Mouse (Mus musculus): ENCODE data around the gene Tubg1. TPM values are rescaled to one million over a fixed set of nuclear protein-coding genes. Genes with fewer than 3 reads are reported as not detected.
A peak's percentile ranks its signal among the peaks of the same experiment; 100 is the strongest.

Gene Tubg1
- polyA plus RNA-seq (2014; fragmentation: Nextera tagmentation; extraction: Ambion mirVana), result 126 and 132 TPM in 2 replicates

- no peaks in the 10 kb centered on the region for H3K27me3 ChIP-seq (ENCODE audit: control insufficient read depth, insufficient read depth, low read length)
- peak within 1 kb of the TSS; percentile 91 for H3K9ac ChIP-seq (ENCODE audit: low read length)
- H3K36me3 ChIP-seq (ENCODE audit: control insufficient read depth, insufficient read depth, low read length), result peaks cover 3% of the 10 kb centered on the region
- under 1% methylated on average over 61 of the region's 61 CpGs for WGBS
- no peaks in the 10 kb centered on the region for H3K9me3 ChIP-seq (ENCODE audit: control insufficient read depth, low read length)
- peak; percentile 93 for ATAC-seq (replicated peaks; ENCODE audit: low FRiP score)
- peak within 1 kb of the TSS; percentile 89 for H3K4me3 ChIP-seq (ENCODE audit: low read depth, low read length)
- DNase-seq (ENCODE audit: low spot score), result peak; percentile 100
- peaks cover 15% of the 10 kb centered on the region; the same call in 1 of the 2 replicates for H3K4me1 ChIP-seq (replicated peaks; ENCODE audit: control insufficient read depth, insufficient read depth, low read length)
- H3K4me2 ChIP-seq (ENCODE audit: low read depth, low read length, severe bottlenecking), result peak within 1 kb of the TSS; percentile 95
- peak within 1 kb of the TSS; percentile 80 for H3K27ac ChIP-seq (ENCODE audit: low read depth, low read length)
Measured at GRCm38 (mm10) chr11:101119761-101120544, at the start of gene Tubg1, which contains the start of gene Retreg3. TSS of gene Tubg1 (plus strand) at chr11:101119938. TSS of gene Retreg3 (minus strand) at chr11:101119893.

GRCm38 (mm10) chr11:101070189-101070527, 49.6 kb upstream of the Tubg1 start:
- WGBS, result under 1% methylated on average over 36 of the region's 36 CpGs
- Histone ChIP-seq H3K27me3 (ENCODE audit: control insufficient read depth, insufficient read depth, low read length) (peaks cover 9% of the 10 kb centered on the region), H3K4me1 (replicated peaks; ENCODE audit: control insufficient read depth, insufficient read depth, low read length) (0 out of 2 replicates have a peak, but pooled peaks cover 3% of the 10 kb centered on the region), H3K36me3 (ENCODE audit: control insufficient read depth, insufficient read depth, low read length) (no peaks in the 10 kb centered on the region), H3K27ac (ENCODE audit: low read depth, low read length) (no peak overlapping the region), H3K9ac (ENCODE audit: low read length) (peak overlapping the region; percentile 80), H3K4me2 (ENCODE audit: low read depth, low read length, severe bottlenecking) (peak overlapping the region; percentile 98), H3K4me3 (ENCODE audit: low read depth, low read length) (peak overlapping the region; percentile 76), H3K9me3 (ENCODE audit: control insufficient read depth, low read length) (no peaks in the 10 kb centered on the region)
- DNase-seq (ENCODE audit: low spot score) (no peak), ATAC-seq (replicated peaks; ENCODE audit: low FRiP score) (peak; percentile 57)

- Histone ChIP-seq H3K4me3 (ENCODE audit: low read depth, low read length) (peak overlapping the region; percentile 76; the same call in 1 of the 2 replicates), H3K27ac (ENCODE audit: low read depth, low read length) (no peak overlapping the region), H3K9me3 (ENCODE audit: control insufficient read depth, low read length) (no peaks in the 10 kb centered on the region), H3K4me2 (ENCODE audit: low read depth, low read length, severe bottlenecking) (peak overlapping the region; percentile 98), H3K27me3 (ENCODE audit: control insufficient read depth, insufficient read depth, low read length) (peaks cover 9% of the 10 kb centered on the region), H3K9ac (ENCODE audit: low read length) (peak overlapping the region; percentile 8; the same call in 1 of the 2 replicates), H3K36me3 (ENCODE audit: control insufficient read depth, insufficient read depth, low read length) (no peaks in the 10 kb centered on the region), H3K4me1 (replicated peaks; ENCODE audit: control insufficient read depth, insufficient read depth, low read length) (0 out of 2 replicates have a peak, but pooled peaks cover 3% of the 10 kb centered on the region)
- no peak for DNase-seq (ENCODE audit: low spot score)
- WGBS, result 64% methylated on average over 6 of the region's 6 CpGs
- no peak for ATAC-seq (replicated peaks; ENCODE audit: low FRiP score)
Measured at GRCm38 (mm10) chr11:101070987-101071386, 48.8 kb upstream of the Tubg1 start.

- ATAC-seq (replicated peaks; ENCODE audit: low FRiP score) (no peak), DNase-seq (ENCODE audit: low spot score) (no peak)
- 70% methylated on average over 14 of the region's 14 CpGs for WGBS
- H3K4me2 ChIP-seq (ENCODE audit: low read depth, low read length, severe bottlenecking), result no peak overlapping the region
- H3K9ac ChIP-seq (ENCODE audit: low read length), result no peak overlapping the region
- peaks cover 9% of the 10 kb centered on the region for H3K27me3 ChIP-seq (ENCODE audit: control insufficient read depth, insufficient read depth, low read length)
- no peak overlapping the region for H3K27ac ChIP-seq (ENCODE audit: low read depth, low read length)
- H3K36me3 ChIP-seq (ENCODE audit: control insufficient read depth, insufficient read depth, low read length), result no peaks in the 10 kb centered on the region
- H3K4me3 ChIP-seq (ENCODE audit: low read depth, low read length), result no peak overlapping the region
- H3K4me1 ChIP-seq (replicated peaks; ENCODE audit: control insufficient read depth, insufficient read depth, low read length), result 0 out of 2 replicates have a peak, but pooled peaks cover 3% of the 10 kb centered on the region
- H3K9me3 ChIP-seq (ENCODE audit: control insufficient read depth, low read length), result no peaks in the 10 kb centered on the region
Measured at GRCm38 (mm10) chr11:101071810-101072428, 47.8 kb upstream of the Tubg1 start.

GRCm38 (mm10) chr11:101078121-101078520, 41.6 kb upstream of the Tubg1 start, which contains the start of gene Hsd17b1:
TSS of gene Hsd17b1 (plus strand) at chr11:101078411.
- Histone ChIP-seq H3K9me3 (ENCODE audit: control insufficient read depth, low read length) (no peaks in the 10 kb centered on the region), H3K36me3 (ENCODE audit: control insufficient read depth, insufficient read depth, low read length) (no peaks in the 10 kb centered on the region), H3K4me1 (replicated peaks; ENCODE audit: control insufficient read depth, insufficient read depth, low read length) (peaks cover 6% of the 10 kb centered on the region; the same call in 1 of the 2 replicates), H3K27me3 (ENCODE audit: control insufficient read depth, insufficient read depth, low read length) (peaks cover 42% of the 10 kb centered on the region), H3K27ac (ENCODE audit: low read depth, low read length) (no peak within 1 kb of the TSS), H3K4me2 (ENCODE audit: low read depth, low read length, severe bottlenecking) (no peak within 1 kb of the TSS), H3K4me3 (ENCODE audit: low read depth, low read length) (no peak within 1 kb of the TSS), H3K9ac (ENCODE audit: low read length) (no peak within 1 kb of the TSS)
- WGBS, result 68% methylated on average over 9 of the region's 9 CpGs
- ATAC-seq (replicated peaks; ENCODE audit: low FRiP score) (no peak), DNase-seq (ENCODE audit: low spot score) (no peak)

GRCm38 (mm10) chr11:101079746-101080145, 40.0 kb upstream of the Tubg1 start:
- H3K4me3 ChIP-seq (ENCODE audit: low read depth, low read length), result no peak overlapping the region
- no peaks in the 10 kb centered on the region for H3K9me3 ChIP-seq (ENCODE audit: control insufficient read depth, low read length)
- no peaks in the 10 kb centered on the region for H3K36me3 ChIP-seq (ENCODE audit: control insufficient read depth, insufficient read depth, low read length)
- H3K4me2 ChIP-seq (ENCODE audit: low read depth, low read length, severe bottlenecking), result no peak overlapping the region
- H3K9ac ChIP-seq (ENCODE audit: low read length), result no peak overlapping the region
- H3K27me3 ChIP-seq (ENCODE audit: control insufficient read depth, insufficient read depth, low read length), result peaks cover 42% of the 10 kb centered on the region
- ATAC-seq (replicated peaks; ENCODE audit: low FRiP score), result no peak
- no peak overlapping the region for H3K27ac ChIP-seq (ENCODE audit: low read depth, low read length)
- DNase-seq (ENCODE audit: low spot score), result no peak
- 3% methylated on average over 27 of the region's 27 CpGs for WGBS
- peaks cover 9% of the 10 kb centered on the region; the same call in 1 of the 2 replicates for H3K4me1 ChIP-seq (replicated peaks; ENCODE audit: control insufficient read depth, insufficient read depth, low read length)

GRCm38 (mm10) chr11:101080421-101080820, 39.3 kb upstream of the Tubg1 start:
- no peak overlapping the region for H3K4me3 ChIP-seq (ENCODE audit: low read depth, low read length)
- peaks cover 42% of the 10 kb centered on the region for H3K27me3 ChIP-seq (ENCODE audit: control insufficient read depth, insufficient read depth, low read length)
- H3K9me3 ChIP-seq (ENCODE audit: control insufficient read depth, low read length), result no peaks in the 10 kb centered on the region
- DNase-seq (ENCODE audit: low spot score) (no peak), ATAC-seq (replicated peaks; ENCODE audit: low FRiP score) (no peak)
- no peak overlapping the region for H3K9ac ChIP-seq (ENCODE audit: low read length)
- no peaks in the 10 kb centered on the region for H3K36me3 ChIP-seq (ENCODE audit: control insufficient read depth, insufficient read depth, low read length)
- peaks cover 9% of the 10 kb centered on the region; the same call in 1 of the 2 replicates for H3K4me1 ChIP-seq (replicated peaks; ENCODE audit: control insufficient read depth, insufficient read depth, low read length)
- H3K27ac ChIP-seq (ENCODE audit: low read depth, low read length), result no peak overlapping the region
- H3K4me2 ChIP-seq (ENCODE audit: low read depth, low read length, severe bottlenecking), result no peak overlapping the region
- WGBS, result 63% methylated on average over 5 of the region's 5 CpGs

- H3K36me3 ChIP-seq (ENCODE audit: control insufficient read depth, insufficient read depth, low read length), result no peaks in the 10 kb centered on the region
- peak overlapping the region; percentile 87 for H3K4me3 ChIP-seq (ENCODE audit: low read depth, low read length)
- H3K27ac ChIP-seq (ENCODE audit: low read depth, low read length), result no peak overlapping the region
- DNase-seq (ENCODE audit: low spot score) (no peak), ATAC-seq (replicated peaks; ENCODE audit: low FRiP score) (no peak)
- WGBS, result 4% methylated on average over 10 of the region's 10 CpGs
- no peaks in the 10 kb centered on the region for H3K9me3 ChIP-seq (ENCODE audit: control insufficient read depth, low read length)
- peak overlapping the region; percentile 96 for H3K9ac ChIP-seq (ENCODE audit: low read length)
- peaks cover 18% of the 10 kb centered on the region for H3K4me1 ChIP-seq (replicated peaks; ENCODE audit: control insufficient read depth, insufficient read depth, low read length)
- peak overlapping the region; percentile 99 for H3K4me2 ChIP-seq (ENCODE audit: low read depth, low read length, severe bottlenecking)
- peaks cover 42% of the 10 kb centered on the region for H3K27me3 ChIP-seq (ENCODE audit: control insufficient read depth, insufficient read depth, low read length)
Measured at GRCm38 (mm10) chr11:101081659-101082058, 38.1 kb upstream of the Tubg1 start.
